Mouse (Mus musculus) adrenal gland, adult 18-20 months (tissue): ENCODE measurements around the gene Akr1c14. TPM values are rescaled to one million over a fixed set of nuclear protein-coding genes. Genes with fewer than 3 reads are reported as not detected.
"Not testable (repeated sequence)": the region's sequence is repeated elsewhere in the genome, so short reads cannot be mapped to it uniquely, and the experiment has no call there.

Experiments used
- DNase-seq, 2 experiments: peaks; one replicate each; pipeline ENCODE4 v3.0.0; 2021 to 2022; ENCODE audit warnings: low spot score in 2 of 2
- long read RNA-seq, 2 experiments: library from polyadenylated mRNA; stranded (forward); transcript quantifications; one replicate each; pipeline ENCODE4 v2.0.0; 2021
- total RNA-seq, 2 experiments: library from RNA; stranded (reverse); gene quantifications; 1 replicate in 1 of 2; 2 replicates in 1 of 2; pipeline ENCODE4 v1.2.3; 2021

The Akr1c14 gene
- 1 to 10 TPM; 1.9 to 2.4 TPM for total RNA-seq
- long read RNA-seq, experiment 1, partial matches to known transcripts: 0 of 2 reads
- long read RNA-seq, experiment 1, other reads (novel, unspliced or antisense): 0 of 2 reads
- long read RNA-seq, experiment 2, transcript Akr1c14-201 (9 exons, 2,436 nt): major isoform, 5 of 5 reads
- long read RNA-seq, experiment 2, partial matches to known transcripts: 0 of 5 reads
- long read RNA-seq, experiment 2, other reads (novel, unspliced or antisense): 0 of 5 reads

DNA sequence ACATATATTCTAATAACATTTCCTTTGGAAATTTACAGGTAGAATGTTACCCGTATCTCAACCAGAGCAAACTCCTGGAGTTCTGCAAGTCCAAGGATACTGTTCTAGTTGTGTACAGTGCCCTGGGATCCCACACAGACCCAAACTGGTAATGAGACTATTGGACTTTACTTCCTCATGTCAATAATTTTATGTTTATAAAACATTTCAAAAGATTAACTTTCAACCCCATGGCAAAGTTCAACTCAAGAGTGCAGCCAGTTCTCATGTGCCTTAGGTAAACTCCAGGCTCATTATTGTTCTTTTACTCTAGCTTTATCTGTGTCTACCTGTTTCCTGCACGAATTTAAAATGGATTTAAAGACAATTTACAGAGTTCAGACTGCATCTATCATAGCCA lies at the start of gene Akr1c14:
Akr1c14 (plus strand) TSS at position 293 of the 400 bp plus-strand sequence.
- no peak for DNase-seq

DNA sequence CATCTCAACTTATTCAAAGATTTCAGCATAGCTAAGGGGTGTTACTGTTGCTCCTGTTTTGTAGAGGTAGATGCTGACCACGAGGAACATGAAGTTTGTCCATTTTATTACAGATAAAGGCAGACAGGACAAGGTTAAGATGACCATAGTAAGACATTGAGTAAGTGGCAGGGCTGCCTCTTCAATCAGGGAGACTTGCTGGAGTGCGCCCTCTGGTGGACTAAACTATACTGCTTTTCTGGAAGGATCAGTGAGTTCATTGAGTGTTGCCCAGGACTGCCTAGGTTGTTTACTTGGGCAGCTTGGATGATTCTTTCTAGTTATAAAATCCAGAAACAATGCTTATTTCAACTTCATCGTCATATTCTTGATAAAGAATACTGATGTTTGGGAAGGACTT lies 47.1 kb upstream of the Akr1c14 start:
- peak; percentile 58 to 79 for DNase-seq

DNA sequence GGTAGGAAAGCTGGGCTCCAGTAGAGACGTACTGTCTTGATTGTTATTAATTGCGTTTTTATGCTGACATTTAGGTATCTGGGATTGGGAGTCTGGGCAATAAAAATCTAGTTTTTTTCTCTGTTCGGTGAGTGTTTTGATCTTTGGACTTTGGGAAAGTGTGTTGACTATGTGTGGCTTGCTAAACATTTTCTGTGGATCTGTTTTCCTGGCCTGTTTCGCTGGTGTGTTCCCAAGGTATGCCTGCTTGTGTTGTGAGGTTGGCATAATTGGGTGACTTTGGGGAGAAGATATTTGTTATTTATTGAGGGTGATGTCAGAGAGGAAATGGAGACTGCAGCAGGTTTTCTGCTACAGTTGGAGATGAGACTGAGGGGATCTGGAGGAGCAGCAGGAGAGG lies 38.0 kb upstream of the Akr1c14 start:
- DNase-seq: no peak

DNA sequence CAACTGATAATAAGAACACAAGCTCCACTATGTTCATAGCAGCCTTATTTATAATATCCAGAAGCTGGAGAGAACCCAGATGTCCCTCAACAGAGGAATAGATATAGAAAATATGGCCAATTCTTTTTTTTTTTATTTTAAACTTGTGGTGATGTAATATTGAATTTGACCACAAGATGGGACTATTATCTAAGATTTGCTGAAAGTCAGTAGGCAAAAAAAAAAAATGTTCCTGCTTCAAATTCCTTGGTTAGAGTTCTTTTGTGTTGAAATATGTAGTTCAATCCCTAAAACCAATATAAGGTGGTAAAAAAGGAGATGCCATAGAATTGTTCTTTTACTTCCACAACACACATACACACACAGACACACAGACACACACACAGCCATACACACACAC lies 35.0 kb upstream of the Akr1c14 start:
- no peak for DNase-seq

DNA sequence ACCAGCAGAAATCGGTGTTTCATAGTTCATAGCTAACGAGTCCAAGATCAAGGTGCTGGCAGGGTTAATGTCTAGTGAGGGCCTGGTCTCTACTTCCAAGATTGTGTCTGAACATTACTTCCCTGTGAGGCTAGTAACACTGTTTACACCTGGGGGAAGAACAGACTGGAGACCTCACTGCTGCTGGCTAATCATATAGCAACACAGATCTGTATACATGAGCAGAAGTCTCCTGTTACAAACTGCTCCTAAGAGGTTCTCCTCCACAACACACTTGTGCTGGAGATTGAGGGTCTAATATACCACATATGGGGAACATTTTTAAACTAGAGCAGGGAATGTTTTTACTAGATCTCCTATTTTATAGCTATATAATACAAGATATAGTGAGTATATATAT lies 18.9 kb upstream of the Akr1c14 start:
- DNase-seq: no peak

DNA sequence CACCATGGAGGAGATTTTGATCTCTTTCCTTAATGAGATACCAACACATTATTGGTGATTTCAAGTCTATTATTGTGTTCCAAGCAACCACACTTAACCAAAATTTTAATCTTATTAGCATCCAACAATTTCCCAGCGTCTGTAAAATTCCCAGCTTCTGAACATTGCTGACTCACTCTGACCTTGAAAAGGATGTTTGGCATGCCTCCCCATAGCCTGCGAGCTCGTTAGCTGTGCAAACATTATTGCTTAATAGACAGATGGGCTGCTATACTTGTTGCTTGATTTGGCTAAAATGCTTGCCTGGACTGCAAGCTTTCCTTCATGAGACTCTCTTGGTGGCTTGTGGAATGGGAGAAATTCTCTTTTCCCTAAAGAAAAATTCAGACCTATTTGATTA lies 16.3 kb upstream of the Akr1c14 start:
- DNase-seq: peak; percentile 20 to 23

DNA sequence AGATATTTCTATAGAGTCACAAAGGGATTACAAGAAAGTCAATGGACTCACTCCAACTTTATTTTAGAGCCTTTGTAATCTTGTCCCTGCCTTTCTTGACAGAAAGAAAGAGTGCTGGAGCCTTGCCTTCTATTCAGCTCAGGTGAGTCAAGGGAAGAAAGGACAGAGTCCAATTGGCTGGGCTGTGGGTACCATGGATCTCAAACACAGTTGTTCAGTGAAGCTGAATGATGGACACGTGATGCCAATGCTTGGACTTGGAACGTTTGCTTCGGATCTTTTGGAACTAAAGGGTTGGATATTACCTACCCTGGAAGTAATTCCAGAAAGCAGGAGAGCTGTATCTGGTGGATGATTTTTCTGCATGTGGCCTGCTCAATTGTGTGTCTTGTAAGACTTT lies 13.8 kb upstream of the Akr1c14 start:
- no peak for DNase-seq

DNA sequence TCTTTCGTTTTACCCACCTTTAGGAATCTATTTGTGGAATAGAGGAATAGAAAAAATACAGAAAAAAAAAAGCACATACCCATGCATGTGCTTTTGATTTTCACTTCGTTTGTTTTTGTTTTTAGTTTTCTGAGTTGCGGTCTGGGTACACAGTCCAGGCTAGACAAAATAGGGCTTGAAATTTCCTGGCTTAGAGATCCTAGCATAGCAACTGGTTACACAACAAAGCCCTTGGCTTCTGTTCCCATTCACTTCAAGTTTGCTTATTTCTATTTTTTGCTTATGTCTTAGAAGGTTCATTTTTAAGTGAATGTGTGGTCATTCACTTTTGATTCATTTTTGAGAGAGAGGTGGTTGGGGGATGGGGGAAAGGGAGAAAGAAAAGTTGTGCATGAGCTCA lies 2.7 kb upstream of the Akr1c14 start:
- DNase-seq: no peak

DNA sequence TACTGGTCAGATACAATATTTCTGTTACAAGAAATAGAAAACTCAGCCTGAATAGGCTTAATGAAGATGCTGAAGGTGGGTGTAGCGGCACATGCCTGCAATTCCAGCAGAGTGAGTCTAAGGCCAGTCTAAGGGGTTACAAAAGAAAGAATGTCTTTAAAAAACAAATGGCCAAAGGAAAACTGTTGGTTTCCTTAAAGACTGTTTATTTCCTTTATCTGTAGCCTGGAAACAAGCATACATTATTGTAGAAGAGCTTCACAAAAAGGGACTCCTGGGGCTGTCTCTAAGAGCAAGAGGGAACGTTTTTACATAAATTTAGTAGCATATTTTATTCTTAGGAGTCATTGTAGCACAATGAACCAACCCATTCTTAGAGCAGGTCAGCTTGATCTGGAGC lies 2.0 kb upstream of the Akr1c14 start:
- no peak for DNase-seq

DNA sequence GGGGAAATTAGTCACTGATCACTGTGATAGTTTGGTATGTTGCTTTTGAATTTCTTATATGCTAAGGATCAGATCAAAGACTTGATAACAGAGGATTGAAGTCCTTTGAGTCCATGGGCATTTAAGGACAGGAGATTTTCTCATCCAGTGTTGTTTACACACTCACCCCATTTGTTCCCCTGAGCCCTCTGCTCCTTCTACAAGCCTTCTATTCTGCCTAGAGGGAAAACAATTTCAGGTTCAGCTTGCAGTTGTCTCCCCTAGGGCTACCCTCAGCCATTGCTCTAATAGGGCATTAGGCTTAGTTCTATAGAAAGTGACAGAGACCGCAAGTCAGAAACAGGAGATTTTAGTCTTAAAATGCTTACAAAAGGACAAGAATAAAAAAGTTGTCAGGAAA lies 585 bp upstream of the Akr1c14 start:
- no peak for DNase-seq

DNA sequence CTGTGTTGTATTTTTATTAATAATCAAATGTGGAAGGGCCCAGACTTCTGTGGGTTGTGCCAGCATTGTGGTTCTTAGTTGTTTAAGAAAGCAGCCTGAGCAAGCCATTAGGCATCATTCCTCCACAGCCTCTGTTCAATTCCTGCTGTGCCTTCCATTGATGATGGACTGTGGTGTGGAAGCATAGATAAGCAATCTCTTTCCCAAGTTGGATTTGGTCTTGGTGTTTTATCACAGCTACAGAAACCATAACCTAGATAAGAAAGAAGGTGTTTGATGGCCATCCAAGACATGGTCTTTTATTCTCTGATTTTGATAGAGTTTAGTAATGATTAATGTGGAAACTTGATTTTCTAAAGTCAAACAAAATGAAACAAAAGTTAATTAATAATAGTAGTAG lies 844 bp downstream of the Akr1c14 start:
- no peak for DNase-seq

DNA sequence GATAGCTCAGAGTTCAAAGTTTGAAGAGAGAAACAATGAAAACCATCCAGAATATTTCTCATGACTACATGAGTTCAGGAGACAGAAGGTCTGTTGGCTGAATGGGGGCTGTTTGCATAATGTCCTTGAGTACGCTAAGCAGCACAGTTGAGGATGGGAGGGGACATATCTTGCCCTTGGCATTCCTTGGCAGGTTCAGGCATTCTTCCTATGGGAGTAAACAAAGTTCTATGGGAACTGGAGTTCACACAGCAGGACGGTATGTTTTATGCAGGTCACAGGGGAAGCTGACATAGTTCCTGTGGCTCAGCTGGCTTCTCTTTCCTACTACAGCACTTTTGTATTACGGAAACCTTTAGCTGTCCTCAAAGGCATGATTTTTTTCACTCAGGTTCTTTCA lies 6.6 kb downstream of the Akr1c14 start:
- no peak for DNase-seq

DNA sequence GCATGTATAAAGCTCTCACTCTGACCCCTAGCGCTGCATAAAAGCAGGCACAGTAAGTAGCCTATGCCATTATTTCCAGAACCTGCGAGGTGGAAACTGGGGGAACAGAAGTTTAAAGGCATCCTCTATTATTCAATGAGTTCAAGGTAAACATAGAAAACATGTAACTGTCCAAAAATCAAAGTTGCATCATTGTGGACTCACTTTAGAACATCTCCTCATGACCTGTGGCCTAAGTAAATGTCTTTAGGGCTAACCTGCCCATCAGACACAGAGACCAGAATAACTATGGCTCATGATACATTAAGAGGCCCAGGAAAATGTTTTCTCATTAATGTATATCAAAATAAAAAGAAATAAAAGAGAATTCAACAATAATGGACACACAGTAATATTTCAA lies 7.4 kb downstream of the Akr1c14 start:
- DNase-seq: no peak

DNA sequence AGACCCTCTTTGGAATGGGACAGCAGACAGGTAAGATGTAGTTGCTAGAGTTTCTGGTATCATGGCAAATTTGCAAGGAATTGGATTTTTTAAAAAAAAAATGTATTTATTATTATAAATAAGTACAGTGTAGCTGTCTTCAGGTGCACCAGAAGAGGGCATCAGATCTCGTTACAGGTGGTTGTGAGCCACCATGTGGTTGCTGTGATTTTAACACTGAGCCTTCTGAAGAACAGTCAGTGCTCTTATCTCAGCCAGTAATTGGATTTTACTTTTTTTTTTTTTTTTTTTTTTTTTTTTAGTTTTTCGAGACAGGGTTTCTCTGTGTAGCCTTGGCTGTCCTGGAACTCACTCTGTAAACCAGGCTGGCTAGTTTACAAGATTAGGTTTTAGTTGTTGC lies 9.4 kb downstream of the Akr1c14 start:
- DNase-seq: not testable (repeated sequence)

DNA sequence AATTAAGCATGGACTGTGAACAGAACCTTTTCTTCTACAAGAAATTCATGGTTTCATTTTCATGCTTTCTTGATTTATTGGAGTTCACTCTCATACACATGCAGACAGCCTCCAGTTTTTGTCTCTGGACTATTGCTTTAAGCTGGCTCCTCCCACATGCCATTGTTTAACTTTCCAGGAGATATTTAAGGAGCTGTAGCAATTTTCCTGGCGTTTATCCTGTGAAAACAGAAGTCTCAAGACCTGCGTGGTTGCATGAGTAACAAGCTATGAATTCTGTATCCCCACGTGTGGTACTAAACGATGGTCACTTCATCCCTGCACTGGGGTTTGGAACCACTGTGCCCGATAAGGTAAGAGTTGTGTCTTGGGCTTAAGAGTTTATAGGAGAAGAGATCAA lies 10.6 kb downstream of the Akr1c14 start:
- no peak for DNase-seq

DNA sequence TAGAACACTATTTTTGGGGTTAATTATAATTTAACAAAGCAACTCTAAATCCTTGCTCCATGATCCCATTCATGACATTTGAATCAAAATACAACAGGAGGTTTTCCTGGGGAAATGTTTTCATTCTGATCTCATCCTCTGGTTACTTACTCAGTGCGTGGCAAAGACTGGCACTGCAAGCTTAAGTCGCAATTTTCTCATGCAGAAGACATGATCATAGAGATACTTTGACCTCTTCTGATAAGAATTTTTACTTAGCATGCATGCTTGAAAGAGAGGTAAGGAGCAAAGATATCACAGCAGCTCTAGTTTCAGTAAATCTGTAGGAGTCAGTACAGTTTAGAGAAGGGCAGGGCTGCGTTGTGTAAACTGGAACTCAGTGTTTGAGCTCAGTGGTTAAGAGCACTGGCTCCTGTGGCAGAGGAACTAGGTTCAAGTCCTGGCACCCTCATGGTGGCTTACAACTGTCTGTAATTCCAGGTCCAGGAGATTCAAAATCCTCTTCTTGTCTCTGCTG lies 11.5 kb downstream of the Akr1c14 start:
- no peak for DNase-seq

DNA sequence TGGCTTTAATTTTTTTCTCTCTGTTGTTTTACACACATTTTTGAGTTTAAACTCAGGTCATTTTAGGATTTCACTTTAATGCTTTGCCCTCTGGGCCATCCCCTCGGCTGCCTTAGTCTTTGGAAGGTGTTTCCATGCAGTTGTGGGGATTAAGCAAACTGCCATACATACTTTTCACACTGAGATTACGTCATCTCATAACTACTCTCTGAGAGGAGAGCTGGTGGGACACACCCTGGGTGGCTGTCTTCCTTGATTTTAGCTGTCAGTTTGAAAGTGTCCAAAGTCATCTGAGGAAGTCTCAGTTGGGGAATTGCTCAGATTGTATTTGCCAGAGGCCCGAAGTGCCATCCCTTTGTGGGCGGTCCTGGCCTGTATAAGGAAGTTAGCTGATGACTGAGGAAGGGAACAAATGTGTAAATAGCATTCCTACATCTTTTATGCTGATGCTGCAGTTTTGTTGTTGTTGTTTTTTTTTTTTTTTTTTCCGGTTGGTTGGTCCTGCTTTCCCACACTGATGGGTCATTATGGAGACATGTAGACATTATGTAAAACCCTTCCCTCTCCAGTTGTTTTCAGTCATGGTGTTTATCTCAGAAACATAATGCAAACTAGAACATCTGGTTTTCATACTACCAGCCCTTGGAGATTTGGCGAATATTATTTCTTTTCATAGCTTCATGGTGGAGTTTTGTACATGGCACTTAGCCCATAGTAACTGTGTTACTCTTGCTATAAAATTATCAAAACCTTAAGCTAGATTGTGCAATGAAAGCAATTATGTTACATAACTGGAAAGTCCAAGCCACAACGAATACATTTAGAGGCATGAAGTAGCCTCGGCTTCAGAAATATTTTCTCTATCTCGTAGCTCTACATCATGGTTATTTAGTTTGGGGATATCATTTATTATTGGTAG lies 28.0 kb downstream of the Akr1c14 start:
- no peak for DNase-seq

DNA sequence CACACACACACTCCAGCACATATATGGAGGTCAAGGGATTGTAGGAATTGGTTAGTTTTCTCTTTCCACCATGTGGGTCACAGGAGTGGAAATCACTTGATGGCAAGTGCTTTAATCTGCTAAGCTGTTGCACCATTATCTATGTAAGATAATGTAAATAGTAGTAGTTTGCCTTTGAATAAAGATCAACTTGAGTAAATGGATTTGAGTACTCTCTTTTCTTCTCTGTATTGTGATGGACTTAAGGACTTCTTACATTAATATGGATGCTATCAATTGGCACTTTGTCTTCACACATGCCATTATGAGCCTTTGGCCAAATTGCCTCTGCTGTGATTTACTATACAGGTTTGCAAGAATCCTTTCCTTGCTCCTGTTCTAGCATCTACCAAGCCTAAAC lies 31.1 kb downstream of the Akr1c14 start:
- no peak for DNase-seq

DNA sequence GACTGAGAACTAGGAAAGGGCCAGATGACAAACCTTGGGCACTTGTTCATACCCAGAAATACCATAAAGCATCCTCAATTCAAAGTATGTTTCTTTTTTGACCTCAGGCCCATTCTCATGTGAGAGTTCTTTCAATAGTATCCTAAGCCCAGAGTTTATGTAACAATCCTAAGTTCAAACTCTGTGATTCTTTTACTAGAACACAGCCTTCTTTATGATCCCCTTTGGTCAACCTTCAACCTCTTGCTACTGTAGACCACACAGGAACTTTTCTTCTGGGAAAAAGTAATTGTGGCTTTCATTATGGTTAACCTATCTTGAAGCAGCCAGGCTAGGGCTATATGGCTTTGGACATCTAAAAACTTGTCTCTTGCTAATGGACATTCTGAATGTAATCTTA lies 52.9 kb downstream of the Akr1c14 start:
- no peak for DNase-seq

DNA sequence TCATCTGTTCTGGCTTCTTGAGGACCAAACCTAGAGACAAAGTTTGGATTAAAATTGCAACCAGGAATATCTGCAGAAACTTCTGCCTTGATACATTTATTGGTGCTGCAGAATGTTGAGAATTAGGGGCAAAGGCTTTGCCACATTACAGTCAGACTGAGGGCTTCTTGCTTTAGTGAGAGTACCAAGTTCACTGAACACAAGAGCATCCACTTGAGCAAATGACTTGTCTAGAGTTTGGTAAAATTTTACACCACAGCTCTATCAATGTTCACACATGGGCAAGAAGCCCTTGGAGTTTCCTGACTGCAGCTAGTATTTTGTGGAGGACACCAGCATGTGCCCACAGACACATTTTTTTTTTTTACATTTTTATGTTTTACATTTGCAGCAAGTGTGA lies 53.9 kb downstream of the Akr1c14 start:
- no peak for DNase-seq

DNA sequence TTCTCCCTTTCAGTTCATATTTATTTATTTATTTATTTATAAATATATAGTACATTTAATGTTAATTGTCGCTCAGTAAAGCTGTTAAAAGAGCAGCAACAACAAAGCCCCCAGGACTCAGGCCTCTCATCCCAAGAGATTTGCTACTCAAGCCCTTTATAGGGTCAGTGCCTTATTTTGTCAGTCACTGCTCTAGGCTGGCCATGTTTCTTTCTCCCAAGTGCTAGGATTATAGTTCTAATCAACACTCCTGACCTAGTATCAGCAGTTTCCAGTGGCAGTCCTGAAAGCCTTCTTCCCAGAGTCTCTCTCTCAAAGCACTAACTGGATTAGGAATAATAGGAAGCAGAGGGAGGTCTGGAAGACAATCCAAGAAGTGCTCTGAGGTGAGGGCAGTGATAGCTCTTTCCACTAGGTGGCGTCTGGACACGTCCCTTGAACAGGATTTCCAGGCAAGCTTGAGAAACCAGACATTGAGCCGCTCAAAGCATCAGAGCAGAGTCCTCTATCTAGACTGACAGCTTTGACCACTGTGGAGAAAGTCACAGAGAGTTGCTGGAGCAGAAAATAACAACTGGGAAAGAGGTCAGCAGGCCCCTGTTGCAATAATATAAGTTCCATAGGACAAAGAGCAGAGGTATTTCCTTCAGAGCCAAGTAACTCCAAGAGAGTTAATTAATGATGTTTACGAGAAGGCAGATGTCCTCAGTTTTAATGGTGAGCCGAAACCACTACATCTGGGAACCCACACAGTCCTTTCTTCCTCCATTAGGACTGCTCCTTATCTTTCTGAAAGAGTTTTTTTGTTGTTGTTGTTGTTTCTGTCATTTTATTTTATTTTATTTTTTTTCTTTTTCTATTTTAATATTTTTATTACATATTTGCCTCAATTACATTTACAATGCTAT lies 61.7 kb downstream of the Akr1c14 start:
- DNase-seq: peak; percentile 36 to 41
